Mouse (Mus musculus): ENCODE data around the gene Uts2.

The Uts2 gene

GRCm38 (mm10) chr4:150996797-150997196, at the start of gene Uts2:
TSS of gene Uts2 (plus strand) at chr4:150997097.
- DNase-seq: no peak

- DNase-seq: no peak
Observed at GRCm38 (mm10) chr4:150950972-150951371, 45.9 kb upstream of the Uts2 start.

GRCm38 (mm10) chr4:150956369-150957105, 40.4 kb upstream of the Uts2 start:
- DNase-seq: no peak

GRCm38 (mm10) chr4:150957106-150957458, 39.8 kb upstream of the Uts2 start:
- DNase-seq: no peak

GRCm38 (mm10) chr4:150958536-150958935, 38.4 kb upstream of the Uts2 start:
- no peak for DNase-seq

GRCm38 (mm10) chr4:150962231-150962630, 34.7 kb upstream of the Uts2 start:
- DNase-seq: peak; percentile 74

GRCm38 (mm10) chr4:150963711-150964110, 33.2 kb upstream of the Uts2 start:
- DNase-seq: no peak

- DNase-seq: peak; percentile 79
Observed at GRCm38 (mm10) chr4:150964635-150965554, 32.0 kb upstream of the Uts2 start.

GRCm38 (mm10) chr4:150965555-150965951, 31.3 kb upstream of the Uts2 start:
- DNase-seq: no peak

GRCm38 (mm10) chr4:150966556-150966955, 30.3 kb upstream of the Uts2 start:
- peak; percentile 50 for DNase-seq

GRCm38 (mm10) chr4:150968956-150969355, 27.9 kb upstream of the Uts2 start:
- no peak for DNase-seq

GRCm38 (mm10) chr4:150973264-150973663, 23.6 kb upstream of the Uts2 start:
- no peak for DNase-seq

GRCm38 (mm10) chr4:150975145-150975544, 21.8 kb upstream of the Uts2 start:
- DNase-seq: no peak

- no peak for DNase-seq
Observed at GRCm38 (mm10) chr4:150978156-150978910, 18.6 kb upstream of the Uts2 start.

- DNase-seq: no peak
Observed at GRCm38 (mm10) chr4:150979455-150979854, 17.4 kb upstream of the Uts2 start.

GRCm38 (mm10) chr4:150980153-150980552, 16.7 kb upstream of the Uts2 start:
- no peak for DNase-seq

- peak; percentile 15 for DNase-seq
Observed at GRCm38 (mm10) chr4:150990148-150990547, 6.7 kb upstream of the Uts2 start.

- DNase-seq: no peak
Observed at GRCm38 (mm10) chr4:150998626-150999025, 1.7 kb downstream of the Uts2 start.

- DNase-seq: no peak
Observed at GRCm38 (mm10) chr4:151001397-151001796, 4.5 kb downstream of the Uts2 start.

- no peak for DNase-seq
Observed at GRCm38 (mm10) chr4:151005656-151006318, 8.9 kb downstream of the Uts2 start.

- DNase-seq: peak; percentile 17
Observed at GRCm38 (mm10) chr4:151006945-151007344, 10.0 kb downstream of the Uts2 start.

- DNase-seq: no peak
Observed at GRCm38 (mm10) chr4:151010316-151010715, 13.4 kb downstream of the Uts2 start.

- no peak for DNase-seq
Observed at GRCm38 (mm10) chr4:151015946-151016345, 19.0 kb downstream of the Uts2 start.
